Mouse (Mus musculus): ENCODE measurements at regions not wholly inside any gene's neighbourhood (a gene's known extent, or its start where the extent isn't known, plus 50 kb on each side); places are given as distances from the start of the nearest gene placed in this dataset.

GRCm38 (mm10) chr12:54463806-54464205 lies 192.6 kb downstream of the Sptssa start:
- TF ChIP-seq POLR2A (IDR thresholded peaks at IDR 0.05; ENCODE audit: borderline replicate concordance, extremely low read depth, insufficient read depth, insufficient read length): no peak
- H3K4me3 ChIP-seq (replicated peaks; ENCODE audit: low read length): no peak overlapping the region
- H3K27me3 ChIP-seq (ENCODE audit: control insufficient read depth, insufficient read depth, low read length): no peaks in the 10 kb centered on the region
- no peaks in the 10 kb centered on the region for H3K36me3 ChIP-seq (ENCODE audit: control insufficient read depth, insufficient read depth, low read length)
- H3K9me3 ChIP-seq (ENCODE audit: control insufficient read depth, low read length): no peaks in the 10 kb centered on the region
- DNase-seq (ENCODE audit: low spot score) (no peak), ATAC-seq (ENCODE audit: low FRiP score, low read depth) (no peak)
- no peaks in the 10 kb centered on the region for H3K4me1 ChIP-seq (ENCODE audit: control insufficient read depth, insufficient read depth, low read length)
- no peak overlapping the region for H3K9ac ChIP-seq (ENCODE audit: low read depth, low read length, severe bottlenecking)
- H3K27ac ChIP-seq (replicated peaks; ENCODE audit: low read depth, low read length): no peak overlapping the region
- 82% methylated on average over 7 of the region's 7 CpGs for WGBS
- H3K4me2 ChIP-seq (replicated peaks; ENCODE audit: low read depth, low read length, severe bottlenecking): no peak overlapping the region

DNA sequence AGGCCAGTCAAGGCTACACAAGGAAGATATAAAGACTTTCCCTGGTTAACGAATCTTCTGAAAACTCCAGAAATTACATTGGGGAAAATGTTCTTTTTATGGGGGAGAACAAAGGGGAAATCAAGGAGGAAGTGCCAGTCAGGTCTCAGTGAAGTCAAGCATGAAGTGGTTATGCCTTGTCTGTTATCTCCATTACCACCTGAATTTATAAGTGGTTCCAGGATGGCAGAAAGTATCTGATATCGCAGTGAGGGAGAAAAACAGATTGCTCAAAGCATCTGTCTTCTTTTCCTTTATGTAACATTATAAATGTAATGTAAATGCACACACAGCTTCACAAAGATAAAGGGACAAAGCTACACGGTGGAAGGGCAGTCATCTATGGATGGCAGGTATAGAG lies 195.0 kb downstream of the Sptssa start:
- Histone ChIP-seq H3K27ac (replicated peaks; ENCODE audit: low read depth, low read length) (no peak overlapping the region), H3K36me3 (ENCODE audit: control insufficient read depth, insufficient read depth, low read length) (no peaks in the 10 kb centered on the region), H3K9me3 (ENCODE audit: control insufficient read depth, low read length) (no peaks in the 10 kb centered on the region), H3K4me2 (replicated peaks; ENCODE audit: low read depth, low read length, severe bottlenecking) (no peak overlapping the region), H3K9ac (ENCODE audit: low read depth, low read length, severe bottlenecking) (no peak overlapping the region), H3K27me3 (ENCODE audit: control insufficient read depth, insufficient read depth, low read length) (no peaks in the 10 kb centered on the region), H3K4me3 (replicated peaks; ENCODE audit: low read length) (no peak overlapping the region), H3K4me1 (ENCODE audit: control insufficient read depth, insufficient read depth, low read length) (no peaks in the 10 kb centered on the region)
- no peak for TF ChIP-seq POLR2A (IDR thresholded peaks at IDR 0.05; ENCODE audit: borderline replicate concordance, extremely low read depth, insufficient read depth, insufficient read length)
- ATAC-seq (ENCODE audit: low FRiP score, low read depth): no peak
- no peak for DNase-seq (ENCODE audit: low spot score)
- WGBS: 71% methylated on average over 3 of the region's 3 CpGs

GRCm38 (mm10) chr12:54460135-54460523 lies 196.2 kb downstream of the Sptssa start:
- no peak for DNase-seq (ENCODE audit: low spot score)
- H3K4me1 ChIP-seq (ENCODE audit: control insufficient read depth, insufficient read depth, low read length): no peaks in the 10 kb centered on the region
- no peaks in the 10 kb centered on the region for H3K36me3 ChIP-seq (ENCODE audit: control insufficient read depth, insufficient read depth, low read length)
- H3K4me3 ChIP-seq (replicated peaks; ENCODE audit: low read length): no peak overlapping the region
- no peak for TF ChIP-seq POLR2A (IDR thresholded peaks at IDR 0.05; ENCODE audit: borderline replicate concordance, extremely low read depth, insufficient read depth, insufficient read length)
- H3K9ac ChIP-seq (ENCODE audit: low read depth, low read length, severe bottlenecking): no peak overlapping the region
- H3K9me3 ChIP-seq (ENCODE audit: control insufficient read depth, low read length): no peaks in the 10 kb centered on the region
- WGBS: 78% methylated on average over 7 of the region's 7 CpGs
- no peak overlapping the region for H3K4me2 ChIP-seq (replicated peaks; ENCODE audit: low read depth, low read length, severe bottlenecking)
- H3K27ac ChIP-seq (replicated peaks; ENCODE audit: low read depth, low read length): no peak overlapping the region
- ATAC-seq (ENCODE audit: low FRiP score, low read depth): no peak
- no peaks in the 10 kb centered on the region for H3K27me3 ChIP-seq (ENCODE audit: control insufficient read depth, insufficient read depth, low read length)

DNA sequence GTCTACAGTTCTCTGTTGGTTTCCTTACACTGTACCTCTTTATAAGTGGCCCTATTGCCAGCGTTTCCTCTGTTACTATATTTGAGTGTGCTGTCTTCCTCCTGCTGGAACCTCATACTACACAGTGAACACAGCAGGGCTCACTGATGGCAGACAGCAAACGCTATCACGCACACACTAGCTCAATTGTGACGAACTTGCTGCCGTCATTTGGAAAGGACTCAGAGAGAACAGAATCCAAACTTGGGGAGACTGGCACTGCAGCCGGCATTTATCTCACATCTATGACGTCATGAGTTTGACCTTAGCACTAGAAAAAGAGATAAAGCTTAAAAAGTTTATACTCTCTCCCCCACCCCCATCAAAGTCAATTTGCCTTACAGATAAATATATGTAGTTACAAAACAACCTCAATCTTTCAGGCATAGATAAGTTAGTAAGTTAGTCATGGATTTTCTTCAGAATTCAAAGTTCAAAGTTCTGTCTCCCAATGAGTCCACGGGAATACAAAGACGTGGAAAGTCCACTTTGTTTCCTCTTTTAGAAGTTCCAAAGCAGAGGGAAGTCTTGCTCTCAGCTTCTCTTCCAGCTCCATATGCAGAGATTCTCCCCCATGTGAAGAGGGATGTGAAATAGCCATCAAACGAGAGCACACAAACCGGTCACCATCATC lies 196.8 kb downstream of the Sptssa start:
- WGBS: 86% methylated on average over 11 of the region's 11 CpGs
- no peak for ATAC-seq (ENCODE audit: low FRiP score, low read depth)

GRCm38 (mm10) chr12:54456731-54457130 lies 199.6 kb downstream of the Sptssa start:
- TF ChIP-seq POLR2A (IDR thresholded peaks at IDR 0.05; ENCODE audit: borderline replicate concordance, extremely low read depth, insufficient read depth, insufficient read length): no peak
- Histone ChIP-seq H3K9ac (ENCODE audit: low read depth, low read length, severe bottlenecking) (no peak overlapping the region), H3K36me3 (ENCODE audit: control insufficient read depth, insufficient read depth, low read length) (no peaks in the 10 kb centered on the region), H3K27me3 (ENCODE audit: control insufficient read depth, insufficient read depth, low read length) (no peaks in the 10 kb centered on the region), H3K4me1 (ENCODE audit: control insufficient read depth, insufficient read depth, low read length) (peaks cover 5% of the 10 kb centered on the region; the same call in 1 of the 2 replicates), H3K9me3 (ENCODE audit: control insufficient read depth, low read length) (no peaks in the 10 kb centered on the region), H3K27ac (replicated peaks; ENCODE audit: low read depth, low read length) (no peak overlapping the region), H3K4me2 (replicated peaks; ENCODE audit: low read depth, low read length, severe bottlenecking) (no peak overlapping the region), H3K4me3 (replicated peaks; ENCODE audit: low read length) (no peak overlapping the region)
- 88% methylated on average over 8 of the region's 8 CpGs for WGBS
- no peak for DNase-seq (ENCODE audit: low spot score)
- ATAC-seq (ENCODE audit: low FRiP score, low read depth): no peak

More for the DNA sequence above, 196.8 kb downstream of the Sptssa start:
- no peaks in the 10 kb centered on the region for H3K27me3 ChIP-seq (ENCODE audit: control insufficient read depth, insufficient read depth, low read length)
- TF ChIP-seq POLR2A (IDR thresholded peaks at IDR 0.05; ENCODE audit: borderline replicate concordance, extremely low read depth, insufficient read depth, insufficient read length): no peak
- H3K4me3 ChIP-seq (replicated peaks; ENCODE audit: low read length): no peak overlapping the region
- H3K4me1 ChIP-seq (ENCODE audit: control insufficient read depth, insufficient read depth, low read length): no peaks in the 10 kb centered on the region
- DNase-seq (ENCODE audit: low spot score): no peak
- no peak overlapping the region for H3K27ac ChIP-seq (replicated peaks; ENCODE audit: low read depth, low read length)
- H3K4me2 ChIP-seq (replicated peaks; ENCODE audit: low read depth, low read length, severe bottlenecking): no peak overlapping the region
- no peaks in the 10 kb centered on the region for H3K36me3 ChIP-seq (ENCODE audit: control insufficient read depth, insufficient read depth, low read length)
- no peak overlapping the region for H3K9ac ChIP-seq (ENCODE audit: low read depth, low read length, severe bottlenecking)
- H3K9me3 ChIP-seq (ENCODE audit: control insufficient read depth, low read length): no peaks in the 10 kb centered on the region

Measured in limb, embryonic 14.5 days (tissue).